Mouse (Mus musculus): ENCODE measurements at regions not wholly inside any gene's neighbourhood (a gene's known extent, or its start where the extent isn't known, plus 50 kb on each side); places are given as distances from the start of the nearest gene placed in this dataset.

- intact Hi-C loops (cut with DNase I) = no loop called here
- Histone ChIP-seq H3K27ac (no peak overlapping the region), H3K4me3 (no peak overlapping the region)
- no peak for DNase-seq (ENCODE audit: extremely low spot score in 1 of 2, low spot score in 2 of 2)
- no peak for TF ChIP-seq CTCF (IDR thresholded peaks at IDR 0.05)
These were observed 134.9 kb upstream of the Brinp3 start for GRCm38 (mm10) chr1:146359632-146360031.

- DNase-seq (ENCODE audit: extremely low spot score in 1 of 2, low spot score in 2 of 2) = no peak
- TF ChIP-seq CTCF (IDR thresholded peaks at IDR 0.05) = no peak
- intact Hi-C loops (cut with DNase I) = no loop called here
- Histone ChIP-seq H3K27ac (no peak overlapping the region), H3K4me3 (no peak overlapping the region)
These were observed 134.4 kb upstream of the Brinp3 start for GRCm38 (mm10) chr1:146360124-146360523.

GRCm38 (mm10) chr1:146363777-146364176 is 130.8 kb upstream of the Brinp3 start:
- Histone ChIP-seq H3K27ac (no peak overlapping the region), H3K4me3 (no peak overlapping the region)
- no peak for DNase-seq (ENCODE audit: extremely low spot score in 1 of 2, low spot score in 2 of 2)
- no peak for TF ChIP-seq CTCF (IDR thresholded peaks at IDR 0.05)
- intact Hi-C loops (cut with DNase I) = no loop called here

Measured in left cerebral cortex, adult 2 months (tissue).